Mouse (Mus musculus) intestine, embryonic 14.5 days (tissue): ENCODE measurements at regions not wholly inside any gene's neighbourhood (a gene's known extent, or its start where the extent isn't known, plus 50 kb on each side); places are given as distances from the start of the nearest gene placed in this dataset.

Experiments used
- ATAC-seq: fragments of 200-750 bp; cut with Nextera tagmentation; replicated peaks from 2 replicates; pipeline ENCODE4 v1.8.0; 2017; ENCODE audit warnings: low read depth, moderate number of reproducible peaks, moderate TSS enrichment, moderate library complexity; ENCODE audit not compliant: low FRiP score, low TSS enrichment
- DNase-seq: peaks from one replicate; pipeline ENCODE4 v3.0.0-alpha.2; 2018; ENCODE audit warnings: low spot score
- H3K27ac ChIP-seq: fragments of 300-500 bp; sonication (generic); 2 replicates; pipeline ENCODE4 v1.5.1; 2014; ENCODE audit warnings: low read depth, mild to moderate bottlenecking, control low read depth
- H3K27me3 ChIP-seq: fragments of 300-500 bp; sonication (generic); replicated peaks from 2 replicates; pipeline ENCODE4 v1.6.1; 2014; ENCODE audit warnings: low read length, control low read depth; ENCODE audit not compliant: control insufficient read depth, insufficient read depth
- H3K36me3 ChIP-seq: fragments of 300-500 bp; sonication (generic); 2 replicates; pipeline ENCODE4 v1.6.1; 2014; ENCODE audit warnings: low read length, control low read depth; ENCODE audit not compliant: control insufficient read depth, insufficient read depth
- H3K4me1 ChIP-seq: fragments of 300-500 bp; sonication (generic); replicated peaks from 2 replicates; pipeline ENCODE4 v1.6.1; 2014; ENCODE audit warnings: low read length, control low read depth, mixed read lengths; ENCODE audit not compliant: control insufficient read depth, insufficient read depth
- H3K4me2 ChIP-seq: fragments of 300-500 bp; sonication (generic); 2 replicates; pipeline ENCODE4 v1.6.1; 2014; ENCODE audit warnings: low read length
- H3K4me3 ChIP-seq: fragments of 300-500 bp; sonication (generic); 2 replicates; pipeline ENCODE4 v1.5.1; 2014; ENCODE audit warnings: low read depth, low read length, control low read depth, mixed read lengths
- H3K9ac ChIP-seq: fragments of 300-500 bp; sonication (generic); 2 replicates; pipeline ENCODE4 v1.6.1; 2014; ENCODE audit warnings: mild to moderate bottlenecking, low read length
- H3K9me3 ChIP-seq: fragments of 300-500 bp; sonication (generic); 2 replicates; pipeline ENCODE4 v1.6.1; 2016; ENCODE audit warnings: low read length, control low read depth; ENCODE audit not compliant: control insufficient read depth
- WGBS: fragments of 180-500 bp; shearing (Covaris S2); extraction: QIAGEN DNeasy Blood & Tissue Kit; methylation state at CpG from one replicate; pipeline ENCODE4 v1.1.7; 2014; 5-methylcytosine and 5-hydroxymethylcytosine counted together

- peaks cover 25% of the 10 kb centered on the region; the same call in 1 of the 2 replicates for H3K4me1 ChIP-seq
Observed at GRCm38 (mm10) chr13:107850907-107851560, 193.2 kb upstream of the Smim15 start.

GRCm38 (mm10) chr13:107848871-107849270, 195.4 kb upstream of the Smim15 start:
- Histone ChIP-seq H3K4me2 (no peak overlapping the region), H3K9ac (no peak overlapping the region), H3K9me3 (no peaks in the 10 kb centered on the region), H3K36me3 (no peaks in the 10 kb centered on the region), H3K4me3 (no peak overlapping the region), H3K27me3 (no peaks in the 10 kb centered on the region), H3K27ac (no peak overlapping the region), H3K4me1 (peaks cover 38% of the 10 kb centered on the region; the same call in 1 of the 2 replicates)
- no peak for ATAC-seq
- no peak for DNase-seq
- 67% methylated on average over 7 of the region's 7 CpGs for WGBS

More at GRCm38 (mm10) chr13:107850907-107851560, 193.2 kb upstream of the Smim15 start:
- no peak overlapping the region for H3K27ac ChIP-seq
- DNase-seq (no peak), ATAC-seq (no peak)
- H3K27me3 ChIP-seq, result no peaks in the 10 kb centered on the region
- WGBS, result 67% methylated on average over 8 of the region's 8 CpGs
- H3K4me3 ChIP-seq, result no peak overlapping the region
- H3K9me3 ChIP-seq, result no peaks in the 10 kb centered on the region
- no peak overlapping the region for H3K9ac ChIP-seq
- H3K36me3 ChIP-seq, result no peaks in the 10 kb centered on the region
- H3K4me2 ChIP-seq, result no peak overlapping the region

GRCm38 (mm10) chr13:107847179-107848012, 196.8 kb upstream of the Smim15 start:
- Histone ChIP-seq H3K27me3 (no peaks in the 10 kb centered on the region), H3K4me1 (peaks cover 46% of the 10 kb centered on the region; the same call in 1 of the 2 replicates), H3K36me3 (no peaks in the 10 kb centered on the region), H3K4me2 (peak overlapping the region; percentile 45), H3K9me3 (no peaks in the 10 kb centered on the region), H3K9ac (peak overlapping the region; percentile 32), H3K27ac (peak overlapping the region; percentile 29), H3K4me3 (0 out of 2 replicates have a peak overlapping the region, but pooled peaks have one; percentile 0)
- ATAC-seq (peak; percentile 39; the same call in 1 of the 2 replicates), DNase-seq (no peak)
- WGBS, result 32% methylated on average over 18 of the region's 18 CpGs

- Histone ChIP-seq H3K9ac (peak overlapping the region; percentile 32), H3K27me3 (no peaks in the 10 kb centered on the region), H3K4me1 (peaks cover 49% of the 10 kb centered on the region; the same call in 1 of the 2 replicates), H3K27ac (peak overlapping the region; percentile 29), H3K36me3 (no peaks in the 10 kb centered on the region), H3K4me2 (peak overlapping the region; percentile 45), H3K9me3 (no peaks in the 10 kb centered on the region), H3K4me3 (0 out of 2 replicates have a peak overlapping the region, but pooled peaks have one; percentile 0)
- 45% methylated on average over 10 of the region's 10 CpGs for WGBS
- peak; percentile 69 for DNase-seq
- no peak for ATAC-seq
Observed at GRCm38 (mm10) chr13:107846621-107847178, 197.5 kb upstream of the Smim15 start.

GRCm38 (mm10) chr13:107845838-107846237, 198.4 kb upstream of the Smim15 start:
- H3K4me1 ChIP-seq, result peaks cover 49% of the 10 kb centered on the region; the same call in 1 of the 2 replicates
- H3K27me3 ChIP-seq, result no peaks in the 10 kb centered on the region
- no peak overlapping the region for H3K27ac ChIP-seq
- no peak overlapping the region for H3K9ac ChIP-seq
- H3K36me3 ChIP-seq, result no peaks in the 10 kb centered on the region
- no peak overlapping the region for H3K4me2 ChIP-seq
- ATAC-seq (no peak), DNase-seq (no peak)
- H3K4me3 ChIP-seq, result no peak overlapping the region
- no peaks in the 10 kb centered on the region for H3K9me3 ChIP-seq
- 59% methylated on average over 4 of the region's 4 CpGs for WGBS

- DNase-seq (no peak), ATAC-seq (no peak)
- no peaks in the 10 kb centered on the region for H3K9me3 ChIP-seq
- no peak overlapping the region for H3K4me3 ChIP-seq
- H3K36me3 ChIP-seq, result no peaks in the 10 kb centered on the region
- no peak overlapping the region for H3K27ac ChIP-seq
- H3K27me3 ChIP-seq, result no peaks in the 10 kb centered on the region
- no peak overlapping the region for H3K4me2 ChIP-seq
- 80% methylated on average over 4 of the region's 4 CpGs for WGBS
- peaks cover 49% of the 10 kb centered on the region; the same call in 1 of the 2 replicates for H3K4me1 ChIP-seq
- H3K9ac ChIP-seq, result no peak overlapping the region
Observed at GRCm38 (mm10) chr13:107844085-107844484, 200.2 kb upstream of the Smim15 start.

- H3K4me2 ChIP-seq, result no peak overlapping the region
Observed at GRCm38 (mm10) chr13:107838126-107838715, 206.0 kb upstream of the Smim15 start.

GRCm38 (mm10) chr13:107837206-107837952, 206.9 kb upstream of the Smim15 start:
- H3K9me3 ChIP-seq, result no peaks in the 10 kb centered on the region
- 52% methylated on average over 5 of the region's 5 CpGs for WGBS
- peaks cover 23% of the 10 kb centered on the region for H3K4me1 ChIP-seq
- H3K27ac ChIP-seq, result no peak overlapping the region
- ATAC-seq (no peak), DNase-seq (no peak)
- H3K4me2 ChIP-seq, result no peak overlapping the region
- no peaks in the 10 kb centered on the region for H3K36me3 ChIP-seq
- H3K9ac ChIP-seq, result no peak overlapping the region
- H3K27me3 ChIP-seq, result no peaks in the 10 kb centered on the region
- H3K4me3 ChIP-seq, result no peak overlapping the region

More at GRCm38 (mm10) chr13:107838126-107838715, 206.0 kb upstream of the Smim15 start:
- 78% methylated on average over 9 of the region's 9 CpGs for WGBS
- Histone ChIP-seq H3K36me3 (no peaks in the 10 kb centered on the region), H3K27ac (no peak overlapping the region), H3K27me3 (no peaks in the 10 kb centered on the region), H3K4me3 (no peak overlapping the region), H3K9ac (no peak overlapping the region), H3K9me3 (no peaks in the 10 kb centered on the region), H3K4me1 (peaks cover 30% of the 10 kb centered on the region)
- DNase-seq (no peak), ATAC-seq (no peak)
